Mouse (Mus musculus) forebrain, embryonic 10.5 days (tissue): ENCODE data around the gene Kremen2. TPM values are rescaled to one million over a fixed set of nuclear protein-coding genes. Genes with fewer than 3 reads are reported as not detected.
A peak's percentile ranks its signal among the peaks of the same experiment; 100 is the strongest.
"Not testable (repeated sequence)": the region's sequence is repeated elsewhere in the genome, so short reads cannot be mapped to it uniquely, and the experiment has no call there.

ENCODE experiments used
- DNase-seq: peaks from one replicate; pipeline ENCODE4 v3.0.0-alpha.2; 2017; ENCODE audit warnings: low spot score; ENCODE audit errors: extremely low spot score
- H3K27ac ChIP-seq: fragments of 300-500 bp; sonication (generic); 2 replicates; pipeline ENCODE4 v1.5.1; 2016; ENCODE audit warnings: mild to moderate bottlenecking
- H3K27me3 ChIP-seq: fragments of 300-500 bp; sonication (generic); 2 replicates; pipeline ENCODE4 v1.6.1; 2016; ENCODE audit warnings: mild to moderate bottlenecking; ENCODE audit not compliant: poor library complexity, severe bottlenecking
- H3K36me3 ChIP-seq: fragments of 300-500 bp; sonication (generic); replicated peaks from 2 replicates; pipeline ENCODE4 v1.6.1; 2016; ENCODE audit warnings: mild to moderate bottlenecking, moderate library complexity
- H3K4me1 ChIP-seq: fragments of 300-500 bp; sonication (generic); 2 replicates; pipeline ENCODE4 v1.6.1; 2016
- H3K4me3 ChIP-seq: fragments of 300-500 bp; sonication (generic); 2 replicates; pipeline ENCODE4 v1.5.1; 2016; ENCODE audit warnings: mild to moderate bottlenecking, moderate library complexity
- H3K9me3 ChIP-seq: fragments of 300-500 bp; sonication (generic); 2 replicates; pipeline ENCODE4 v1.6.1; 2016; ENCODE audit warnings: mild to moderate bottlenecking, moderate library complexity
- WGBS: fragments of 180-500 bp; shearing (Covaris S2); methylation state at CpG from one replicate; pipeline ENCODE4 v1.1.7; 2016; 5-methylcytosine and 5-hydroxymethylcytosine counted together
- polyA plus RNA-seq: library from polyadenylated mRNA; unstranded; fragments of >200 nt; fragmentation: Nextera tagmentation; extraction: Ambion mirVana; gene quantifications from 2 replicates; pipeline ENCODE4 v1.2.1, GENCODE M21; 2016

Kremen2 gene
- polyA plus RNA-seq, 1 experiment from 2014 or later: 2.9 TPM

DNA sequence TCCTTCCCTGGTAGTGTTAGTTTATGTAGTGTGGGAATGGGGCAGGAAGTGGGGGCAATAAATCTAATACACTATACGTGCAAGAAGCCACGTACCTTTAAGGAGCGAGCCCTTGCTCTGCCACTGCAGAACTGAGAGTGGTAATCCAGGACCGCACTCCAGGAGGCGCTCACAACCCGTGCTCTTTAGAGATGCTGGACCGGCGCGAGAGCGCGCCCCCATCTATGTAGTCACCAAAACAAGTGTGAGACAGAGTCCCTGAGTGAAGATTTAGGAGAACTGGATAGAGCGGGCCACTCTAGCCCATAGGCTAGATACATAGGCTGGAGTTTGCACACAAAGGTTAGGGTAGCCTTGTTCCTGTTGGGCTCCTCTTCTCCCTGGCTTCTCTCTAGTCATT, 28.5 kb upstream of the Kremen2 start:
- H3K4me3 ChIP-seq: 0 out of 2 replicates have a peak overlapping the region, but pooled peaks have one; percentile 1
- peaks cover 10% of the 10 kb centered on the region for H3K36me3 ChIP-seq
- H3K27me3 ChIP-seq: no peaks in the 10 kb centered on the region
- H3K27ac ChIP-seq: no peak overlapping the region
- DNase-seq: peak; percentile 82
- peaks cover 27% of the 10 kb centered on the region for H3K4me1 ChIP-seq
- H3K9me3 ChIP-seq: no peaks in the 10 kb centered on the region
- WGBS: 10% methylated on average over 12 of the region's 12 CpGs

- Histone ChIP-seq H3K27me3 (no peaks in the 10 kb centered on the region), H3K27ac (no peak overlapping the region), H3K4me1 (peaks cover 27% of the 10 kb centered on the region), H3K4me3 (no peak overlapping the region), H3K36me3 (peaks cover 14% of the 10 kb centered on the region), H3K9me3 (no peaks in the 10 kb centered on the region)
- DNase-seq: no peak
- WGBS: 72% methylated on average over 6 of the region's 6 CpGs
These were observed 28.0 kb upstream of the Kremen2 start for GRCm38 (mm10) chr17:23773676-23774075.

- not testable (repeated sequence) for H3K27me3 ChIP-seq, H3K27ac ChIP-seq, DNase-seq, H3K9me3 ChIP-seq
- H3K4me1 ChIP-seq: peaks cover 27% of the 10 kb centered on the region
- peaks cover 27% of the 10 kb centered on the region for H3K36me3 ChIP-seq
- H3K4me3 ChIP-seq: peak overlapping the region; percentile 83
- WGBS: 88% methylated on average over 2 of the region's 2 CpGs
These were observed 26.6 kb upstream of the Kremen2 start for GRCm38 (mm10) chr17:23772219-23772556.

- peak; percentile 99 for DNase-seq
- Histone ChIP-seq H3K27ac (peak within 1 kb of the TSS; percentile 96), H3K4me1 (peaks cover 27% of the 10 kb centered on the region), H3K4me3 (peak within 1 kb of the TSS; percentile 83), H3K36me3 (peaks cover 32% of the 10 kb centered on the region), H3K27me3 (no peaks in the 10 kb centered on the region), H3K9me3 (no peaks in the 10 kb centered on the region)
- WGBS: 3% methylated on average over 58 of the region's 58 CpGs
These were observed 25.9 kb upstream of the Kremen2 start, which contains the start of gene Flywch1 for GRCm38 (mm10) chr17:23771284-23772218. TSS of gene Flywch1 (minus strand) at chr17:23771602.

DNA sequence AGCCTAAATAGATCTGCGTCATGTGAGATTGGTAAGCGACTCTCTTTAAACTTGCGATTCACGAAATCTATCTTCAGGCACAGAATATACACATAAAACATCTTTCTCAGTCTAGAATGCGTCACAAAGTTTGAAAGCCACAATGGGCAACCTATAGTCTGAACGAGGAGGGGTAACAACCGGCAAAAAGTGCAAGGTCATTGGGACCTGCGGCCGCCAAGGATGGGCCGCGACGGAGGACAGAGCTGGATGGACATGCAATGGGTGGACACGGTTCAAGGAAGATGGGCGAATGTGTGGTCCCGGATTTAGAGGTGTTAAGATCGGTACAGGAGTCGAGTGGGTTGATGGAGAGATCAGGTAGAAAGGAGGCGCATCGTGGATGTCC, 25.3 kb upstream of the Kremen2 start:
- H3K36me3 ChIP-seq: peaks cover 38% of the 10 kb centered on the region
- under 1% methylated on average over 19 of the region's 19 CpGs for WGBS
- peak overlapping the region; percentile 96 for H3K27ac ChIP-seq
- no peaks in the 10 kb centered on the region for H3K9me3 ChIP-seq
- DNase-seq: no peak
- peaks cover 27% of the 10 kb centered on the region for H3K4me1 ChIP-seq
- H3K4me3 ChIP-seq: peak overlapping the region; percentile 83
- H3K27me3 ChIP-seq: no peaks in the 10 kb centered on the region

- Histone ChIP-seq H3K27me3 (no peaks in the 10 kb centered on the region), H3K4me3 (peak overlapping the region; percentile 83), H3K4me1 (peaks cover 27% of the 10 kb centered on the region), H3K36me3 (peaks cover 41% of the 10 kb centered on the region), H3K27ac (peak overlapping the region; percentile 96), H3K9me3 (no peaks in the 10 kb centered on the region)
- DNase-seq: no peak
- 11% methylated on average over 2 of the region's 2 CpGs for WGBS
These were observed 24.9 kb upstream of the Kremen2 start for GRCm38 (mm10) chr17:23770493-23770892.

GRCm38 (mm10) chr17:23762976-23763375, 17.3 kb upstream of the Kremen2 start:
- no peaks in the 10 kb centered on the region for H3K4me1 ChIP-seq
- WGBS: 94% methylated on average over 11 of the region's 11 CpGs
- H3K36me3 ChIP-seq: peaks cover 87% of the 10 kb centered on the region
- H3K27ac ChIP-seq: no peak overlapping the region
- no peak for DNase-seq
- peaks cover 3% of the 10 kb centered on the region; the same call in 1 of the 2 replicates for H3K9me3 ChIP-seq
- H3K27me3 ChIP-seq: no peaks in the 10 kb centered on the region
- H3K4me3 ChIP-seq: no peak overlapping the region

DNA sequence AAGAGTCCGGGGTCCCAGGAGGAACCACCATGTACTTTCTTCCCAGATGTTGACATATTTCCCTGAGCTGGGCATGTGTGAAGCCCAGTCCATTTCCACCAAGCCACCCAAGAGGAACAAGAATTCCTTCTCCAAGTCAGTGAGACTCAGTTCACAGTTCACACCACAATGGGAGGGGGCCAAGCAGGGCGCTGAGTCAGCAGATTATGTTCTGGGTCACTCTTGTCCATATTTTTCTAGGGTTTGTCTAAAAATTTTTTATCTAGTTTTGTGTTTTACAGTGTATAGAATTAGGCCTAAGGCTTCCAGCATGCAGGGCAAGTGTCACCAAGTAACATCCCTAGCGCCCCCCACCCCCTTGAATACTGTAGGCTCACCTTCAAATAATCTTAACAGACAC, 15.5 kb upstream of the Kremen2 start:
- WGBS: 94% methylated on average over 3 of the region's 3 CpGs
- Histone ChIP-seq H3K27ac (no peak overlapping the region), H3K27me3 (no peaks in the 10 kb centered on the region), H3K4me1 (no peaks in the 10 kb centered on the region), H3K36me3 (peaks cover 91% of the 10 kb centered on the region), H3K9me3 (peaks cover 3% of the 10 kb centered on the region; the same call in 1 of the 2 replicates), H3K4me3 (no peak overlapping the region)
- no peak for DNase-seq

DNA sequence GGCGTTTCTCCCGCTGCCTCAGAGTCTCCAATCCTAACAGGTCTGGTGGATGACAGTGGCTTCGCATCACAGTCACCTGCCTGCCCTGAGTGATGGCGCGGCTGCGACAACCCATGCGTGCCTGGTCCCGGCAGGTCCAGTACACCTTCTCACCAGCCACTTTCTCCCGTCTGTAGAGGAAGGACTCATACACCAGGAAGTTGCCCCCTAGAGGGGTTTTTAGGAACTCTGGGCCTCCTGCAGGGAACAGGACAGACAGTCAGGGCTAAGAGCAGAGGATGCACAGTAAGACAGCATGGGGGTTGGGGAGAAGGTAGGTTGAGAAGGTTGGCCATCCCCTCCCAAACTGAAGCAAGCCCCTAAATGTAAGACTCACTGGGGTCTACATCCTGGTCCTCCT, 14.6 kb upstream of the Kremen2 start:
- no peak for DNase-seq
- Histone ChIP-seq H3K9me3 (peaks cover 3% of the 10 kb centered on the region; the same call in 1 of the 2 replicates), H3K4me3 (no peak overlapping the region), H3K36me3 (peaks cover 94% of the 10 kb centered on the region), H3K27me3 (no peaks in the 10 kb centered on the region), H3K27ac (no peak overlapping the region), H3K4me1 (no peaks in the 10 kb centered on the region)
- WGBS: 95% methylated on average over 9 of the region's 9 CpGs

- Histone ChIP-seq H3K27me3 (no peaks in the 10 kb centered on the region), H3K36me3 (peaks cover 100% of the 10 kb centered on the region), H3K27ac (no peak overlapping the region), H3K9me3 (peaks cover 3% of the 10 kb centered on the region; the same call in 1 of the 2 replicates), H3K4me3 (no peak overlapping the region), H3K4me1 (no peaks in the 10 kb centered on the region)
- no peak for DNase-seq
- WGBS: 87% methylated on average over 8 of the region's 8 CpGs
These were observed 13.2 kb upstream of the Kremen2 start for GRCm38 (mm10) chr17:23758801-23759200.

- 94% methylated on average over 9 of the region's 9 CpGs for WGBS
- no peaks in the 10 kb centered on the region for H3K27me3 ChIP-seq
- peaks cover 100% of the 10 kb centered on the region for H3K36me3 ChIP-seq
- no peak overlapping the region for H3K27ac ChIP-seq
- peaks cover 3% of the 10 kb centered on the region; the same call in 1 of the 2 replicates for H3K9me3 ChIP-seq
- no peak for DNase-seq
- no peaks in the 10 kb centered on the region for H3K4me1 ChIP-seq
- no peak overlapping the region for H3K4me3 ChIP-seq
These were observed 11.9 kb upstream of the Kremen2 start for GRCm38 (mm10) chr17:23757581-23757980.

GRCm38 (mm10) chr17:23755689-23756088, 10.1 kb upstream of the Kremen2 start:
- Histone ChIP-seq H3K27me3 (no peaks in the 10 kb centered on the region), H3K27ac (no peak overlapping the region), H3K4me3 (no peak overlapping the region), H3K36me3 (peaks cover 97% of the 10 kb centered on the region), H3K4me1 (no peaks in the 10 kb centered on the region), H3K9me3 (peaks cover 3% of the 10 kb centered on the region; the same call in 1 of the 2 replicates)
- WGBS: 90% methylated on average over 13 of the region's 13 CpGs
- DNase-seq: no peak
